Mouse (Mus musculus) heart, adult 2 months (tissue): ENCODE measurements at regions not wholly inside any gene's neighbourhood (a gene's known extent, or its start where the extent isn't known, plus 50 kb on each side); places are given as distances from the start of the nearest gene placed in this dataset.

ENCODE experiments used
- DNase-seq, 2 experiments: peaks; one replicate each; pipeline ENCODE4 v3.0.0; 2021
- H3K27ac ChIP-seq: fragments of 200-600 bp; 2 replicates; pipeline ENCODE4 v1.8.1; 2022
- H3K27me3 ChIP-seq: fragments of 200-500 bp; 2 replicates; pipeline ENCODE4 v1.6.1; 2012; ENCODE audit warnings: mild to moderate bottlenecking, low read length, inconsistent platforms, mixed read lengths; ENCODE audit not compliant: control insufficient read depth, insufficient read depth
- H3K36me3 ChIP-seq: fragments of 200-500 bp; 2 replicates; pipeline ENCODE4 v1.6.1; 2012; ENCODE audit warnings: low read length, inconsistent platforms; ENCODE audit not compliant: control insufficient read depth, insufficient read depth
- H3K4me1 ChIP-seq: fragments of 200-500 bp; 2 replicates; pipeline ENCODE4 v1.6.1; 2011; ENCODE audit warnings: low read length; ENCODE audit not compliant: control insufficient read depth, insufficient read depth
- H3K4me3 ChIP-seq: fragments of 200-600 bp; 2 replicates; pipeline ENCODE4 v1.8.1; 2022
- H3K79me2 ChIP-seq: fragments of 200-500 bp; replicated peaks from 2 replicates; pipeline ENCODE4 v1.6.1; 2012; ENCODE audit warnings: mild to moderate bottlenecking, inconsistent platforms, low read length, moderate library complexity, mixed read lengths; ENCODE audit not compliant: control insufficient read depth, insufficient read depth
- H3K9ac ChIP-seq: fragments of 200-500 bp; 2 replicates; pipeline ENCODE4 v1.6.1; 2012; ENCODE audit warnings: low read depth, mild to moderate bottlenecking, control low read depth, inconsistent platforms, low read length, mixed read lengths
- CTCF ChIP-seq: fragments of 200-600 bp; IDR thresholded peaks from 2 replicates; pipeline ENCODE4 v1.8.1; 2022; ENCODE audit warnings: antibody characterized with exemption, mild to moderate bottlenecking, moderate library complexity
- EP300 ChIP-seq: fragments of 200-500 bp; IDR thresholded peaks from 2 replicates; pipeline ENCODE4 v1.6.1; 2011; ENCODE audit warnings: low read depth, low read length, control low read depth; ENCODE audit not compliant: insufficient read depth
- POLR2A ChIP-seq: fragments of 200-500 bp; IDR thresholded peaks from 2 replicates; pipeline ENCODE4 v1.6.1; 2011; ENCODE audit warnings: mild to moderate bottlenecking, low read depth, low read length, control low read depth; ENCODE audit not compliant: insufficient read depth
- WGBS: fragments of 180-500 bp; shearing (Covaris S2); methylation state at CpG from one replicate; pipeline ENCODE4 v1.1.7; 2018; 5-methylcytosine and 5-hydroxymethylcytosine counted together
- intact Hi-C: fragments of 180-260 bp; cut with DNase I; formaldehyde crosslinking; loops from one replicate; pipeline ENCODE4 v1.15.1; 2025

DNA sequence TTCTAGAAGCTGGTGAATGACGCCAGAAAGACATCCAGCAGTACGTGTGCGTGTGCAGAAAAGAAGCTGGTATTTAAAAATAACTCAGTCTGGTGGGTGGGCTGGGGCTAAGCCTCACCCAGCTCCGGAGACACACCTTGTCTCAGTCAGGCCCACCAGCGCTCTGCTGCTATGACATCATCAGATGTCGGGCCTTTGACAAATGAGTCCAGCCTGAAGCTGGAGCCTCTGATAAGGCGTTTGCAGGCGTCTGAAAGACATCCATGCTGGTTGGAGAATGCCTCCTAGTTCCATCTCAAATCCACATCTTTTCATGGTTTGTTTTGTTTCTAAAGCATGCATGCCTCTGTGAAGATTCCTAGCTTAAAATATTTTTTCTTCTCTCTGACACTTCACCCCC is 344.2 kb downstream of the H2al1j start:
- TF ChIP-seq EP300, result no peak
- no peak for TF ChIP-seq CTCF
- TF ChIP-seq POLR2A, result no peak
- intact Hi-C loops, result no loop called here
- WGBS, result 60% methylated on average over 8 of the region's 8 CpGs

GRCm38 (mm10) chrX:11678086-11678485 is 350.5 kb downstream of the H2al1j start:
- H3K79me2 ChIP-seq, result no peaks in the 10 kb centered on the region
- no peak overlapping the region for H3K4me3 ChIP-seq
- no peak for TF ChIP-seq POLR2A
- TF ChIP-seq EP300, result no peak
- TF ChIP-seq CTCF, result no peak
- intact Hi-C loops, result no loop called here
- no peak overlapping the region for H3K9ac ChIP-seq
- 43% methylated on average over 2 of the region's 2 CpGs for WGBS
- H3K36me3 ChIP-seq, result no peaks in the 10 kb centered on the region
- no peak for DNase-seq
- no peaks in the 10 kb centered on the region for H3K27me3 ChIP-seq
- H3K4me1 ChIP-seq, result no peaks in the 10 kb centered on the region
- no peak overlapping the region for H3K27ac ChIP-seq

More for the DNA sequence above, 344.2 kb downstream of the H2al1j start:
- H3K9ac ChIP-seq, result no peak overlapping the region
- H3K36me3 ChIP-seq, result no peaks in the 10 kb centered on the region
- H3K4me1 ChIP-seq, result no peaks in the 10 kb centered on the region
- DNase-seq, result no peak
- no peaks in the 10 kb centered on the region for H3K79me2 ChIP-seq
- H3K27me3 ChIP-seq, result no peaks in the 10 kb centered on the region
- H3K27ac ChIP-seq, result no peak overlapping the region
- H3K4me3 ChIP-seq, result no peak overlapping the region

- TF ChIP-seq POLR2A (no peak), EP300 (no peak), CTCF (no peak)
- Histone ChIP-seq H3K27ac (no peak overlapping the region), H3K4me3 (no peak overlapping the region), H3K9ac (no peak overlapping the region), H3K4me1 (no peaks in the 10 kb centered on the region), H3K36me3 (no peaks in the 10 kb centered on the region), H3K79me2 (no peaks in the 10 kb centered on the region), H3K27me3 (no peaks in the 10 kb centered on the region)
- intact Hi-C loops, result no loop called here
- no peak for DNase-seq
- 64% methylated on average over 2 of the region's 2 CpGs for WGBS
Observed at GRCm38 (mm10) chrX:11681274-11681673, 353.7 kb downstream of the H2al1j start.

GRCm38 (mm10) chrX:11689989-11690405 is 362.4 kb downstream of the H2al1j start:
- Histone ChIP-seq H3K36me3 (no peaks in the 10 kb centered on the region), H3K4me1 (no peaks in the 10 kb centered on the region), H3K27me3 (no peaks in the 10 kb centered on the region), H3K79me2 (no peaks in the 10 kb centered on the region), H3K27ac (no peak overlapping the region), H3K4me3 (no peak overlapping the region), H3K9ac (no peak overlapping the region)
- 79% methylated on average over 18 of the region's 18 CpGs for WGBS
- no peak for DNase-seq
- intact Hi-C loops, result no loop called here
- TF ChIP-seq CTCF, result no peak

DNA sequence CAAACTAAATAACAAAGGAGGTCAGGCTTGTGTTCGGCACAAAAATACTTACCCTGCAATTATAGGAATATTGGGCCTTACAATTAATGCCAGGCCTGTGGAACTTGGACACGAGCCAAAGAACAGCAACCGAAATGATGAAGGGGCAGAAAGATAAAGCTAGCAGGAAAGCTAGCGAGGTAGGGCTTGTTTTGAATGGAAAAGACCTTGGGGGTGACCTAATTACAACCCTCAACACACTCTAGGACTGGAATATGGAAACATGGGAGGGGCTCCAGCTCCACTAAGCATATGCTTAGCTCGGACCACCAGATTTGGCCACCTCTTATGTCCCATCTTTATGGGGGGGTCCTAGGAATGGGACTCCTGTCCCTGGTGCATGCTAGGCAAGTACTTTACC is 362.8 kb downstream of the H2al1j start:
- no peaks in the 10 kb centered on the region for H3K27me3 ChIP-seq
- H3K79me2 ChIP-seq, result no peaks in the 10 kb centered on the region
- no peak overlapping the region for H3K27ac ChIP-seq
- H3K9ac ChIP-seq, result no peak overlapping the region
- H3K4me3 ChIP-seq, result no peak overlapping the region
- no peak for TF ChIP-seq EP300
- TF ChIP-seq CTCF, result no peak
- TF ChIP-seq POLR2A, result no peak
- intact Hi-C loops, result no loop called here
- no peaks in the 10 kb centered on the region for H3K4me1 ChIP-seq
- no peak for DNase-seq
- no peaks in the 10 kb centered on the region for H3K36me3 ChIP-seq
- WGBS, result 49% methylated on average over 5 of the region's 5 CpGs

DNA sequence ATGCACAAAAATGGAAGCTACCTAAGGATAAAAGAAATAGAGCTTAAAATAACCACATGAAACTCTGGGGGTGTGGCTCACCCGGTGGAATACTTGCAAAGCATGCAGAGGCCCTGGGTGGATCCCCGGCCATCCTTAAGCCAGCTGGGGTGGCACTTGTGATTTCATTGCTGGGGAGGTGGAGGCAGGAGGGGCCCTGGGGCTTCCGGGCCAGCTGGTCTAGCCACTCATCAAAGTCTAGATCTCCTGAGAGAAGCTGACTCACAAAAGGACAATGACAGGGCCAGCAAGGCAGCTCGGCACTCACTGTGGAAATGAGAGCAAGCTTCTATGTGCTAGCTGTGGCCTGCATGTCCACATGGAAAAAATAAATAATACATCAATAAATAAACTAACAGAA is 363.4 kb downstream of the H2al1j start:
- H3K27me3 ChIP-seq, result no peaks in the 10 kb centered on the region
- intact Hi-C loops, result no loop called here
- no peak overlapping the region for H3K9ac ChIP-seq
- 57% methylated on average over 4 of the region's 4 CpGs for WGBS
- no peak for TF ChIP-seq EP300
- TF ChIP-seq CTCF, result no peak
- H3K36me3 ChIP-seq, result no peaks in the 10 kb centered on the region
- H3K79me2 ChIP-seq, result no peaks in the 10 kb centered on the region
- H3K4me3 ChIP-seq, result no peak overlapping the region
- no peaks in the 10 kb centered on the region for H3K4me1 ChIP-seq
- H3K27ac ChIP-seq, result no peak overlapping the region
- DNase-seq, result no peak

DNA sequence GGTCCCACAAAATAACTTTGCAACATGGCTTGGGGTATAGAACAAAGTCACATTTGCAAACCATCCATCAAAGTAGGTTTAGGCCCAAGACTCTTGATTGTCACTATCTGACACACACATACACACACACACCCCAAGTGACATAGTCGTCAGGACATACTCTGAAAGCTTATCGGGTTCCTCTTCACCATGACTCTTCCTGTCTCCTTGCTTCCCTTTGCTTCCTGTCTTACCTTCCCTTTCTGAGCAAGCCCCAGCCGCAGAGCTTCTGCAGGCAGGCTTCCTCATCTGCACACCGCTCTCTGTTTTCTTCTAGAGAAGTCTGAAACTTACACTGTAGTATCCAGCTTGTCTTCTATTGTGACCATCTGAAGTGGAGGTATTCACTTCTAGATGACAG is 368.9 kb downstream of the H2al1j start:
- no peak for TF ChIP-seq POLR2A
- TF ChIP-seq EP300, result no peak
- TF ChIP-seq CTCF, result no peak
- Histone ChIP-seq H3K27me3 (no peaks in the 10 kb centered on the region), H3K36me3 (no peaks in the 10 kb centered on the region), H3K79me2 (no peaks in the 10 kb centered on the region), H3K4me1 (no peaks in the 10 kb centered on the region), H3K9ac (no peak overlapping the region), H3K4me3 (no peak overlapping the region), H3K27ac (no peak overlapping the region)
- 68% methylated on average over 4 of the region's 4 CpGs for WGBS
- intact Hi-C loops, result no loop called here
- no peak for DNase-seq
